Mouse (Mus musculus) 3134 (cell line): ENCODE results near the gene Atp2a3.

Source experiments
- DNase-seq: peaks from one replicate; pipeline ENCODE4 v3.0.0-alpha.2; 2011; ENCODE audit warnings: low spot score; ENCODE audit not compliant: insufficient read length; ENCODE audit errors: extremely low read depth

Atp2a3 gene

DNA sequence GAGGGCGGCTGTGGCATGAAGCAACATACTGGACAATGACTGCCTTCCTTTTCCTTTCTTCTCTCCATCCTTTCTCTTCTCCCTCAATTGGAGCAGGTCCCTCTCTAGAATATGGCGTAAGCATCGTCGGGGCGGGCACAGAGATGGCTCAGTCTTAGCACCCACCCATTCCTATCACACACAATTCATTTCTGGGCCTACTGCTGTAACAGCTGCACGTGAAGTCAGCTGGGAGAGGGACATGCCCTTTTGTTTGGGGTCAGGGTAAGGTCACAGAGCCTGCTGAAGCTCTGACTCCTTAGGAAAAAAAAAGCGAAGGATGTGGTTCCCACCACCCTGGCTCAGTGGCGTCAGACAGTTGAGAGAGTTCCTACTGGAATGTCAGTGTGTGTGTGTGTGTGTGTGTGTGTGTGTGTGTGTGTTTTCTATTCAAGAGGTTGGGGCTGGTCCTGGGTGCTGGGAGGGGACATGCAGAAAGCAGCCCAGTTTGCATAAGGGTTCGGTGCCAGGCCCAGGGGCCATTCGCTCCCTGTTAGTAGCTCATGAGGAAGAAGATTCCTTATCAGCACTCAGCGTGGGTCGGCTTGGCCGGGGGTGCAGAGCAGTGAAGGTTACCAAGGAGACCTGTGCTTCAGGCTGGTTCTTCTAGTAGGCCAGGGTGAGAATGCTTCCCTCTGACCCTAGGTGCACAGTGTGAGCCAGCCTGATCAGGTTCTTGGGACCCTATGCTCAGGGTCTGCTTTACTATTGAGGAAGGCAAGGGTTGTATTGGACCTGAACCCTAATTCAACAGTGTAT, 36.8 kb downstream of the Atp2a3 start:
- DNase-seq = no peak

DNA sequence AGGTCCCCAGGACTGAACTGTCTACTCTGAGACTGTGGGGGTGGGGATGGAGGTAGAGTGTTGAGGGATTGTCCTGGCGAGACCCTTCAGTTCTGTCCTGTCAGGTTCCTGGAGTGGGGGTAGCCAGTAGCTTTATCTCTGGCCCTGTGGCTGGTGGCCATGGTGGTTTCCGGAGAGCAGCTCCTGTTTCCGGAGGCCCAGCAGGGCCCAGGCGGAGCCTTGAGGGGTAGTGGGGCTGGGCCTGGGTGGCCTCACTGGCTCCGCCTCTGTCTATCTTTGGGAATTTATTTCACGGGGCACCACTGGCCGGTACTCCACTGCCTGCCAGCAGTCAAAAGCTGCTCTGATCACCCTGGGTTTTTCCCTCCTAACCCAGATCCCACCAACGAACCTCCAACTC, 37.8 kb downstream of the Atp2a3 start, which contains the start of gene P2rx1:
Gene P2rx1, plus strand, starts transcription at position 333 of the 400 bp plus-strand sequence.
- DNase-seq = no peak

DNA sequence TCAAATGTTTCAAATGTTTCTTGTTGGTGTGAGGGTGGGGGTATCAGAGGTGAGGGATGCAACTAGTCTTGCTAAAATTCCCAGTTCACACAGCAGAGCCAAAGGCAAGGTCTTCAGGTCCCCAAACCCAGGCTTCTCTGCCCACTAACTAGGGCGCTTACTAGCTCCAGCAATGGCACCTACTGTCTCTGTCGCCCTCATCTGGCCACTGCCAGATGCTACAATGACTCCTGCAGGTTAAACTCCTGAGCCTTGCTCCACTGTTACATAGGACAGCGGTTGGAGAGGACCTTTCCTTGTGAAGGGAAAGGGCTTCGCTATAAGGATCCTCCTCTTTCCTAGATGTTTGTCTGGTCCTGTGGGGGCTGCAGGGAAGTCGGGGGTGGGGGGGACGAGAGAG, 40.1 kb downstream of the Atp2a3 start:
- no peak for DNase-seq

DNA sequence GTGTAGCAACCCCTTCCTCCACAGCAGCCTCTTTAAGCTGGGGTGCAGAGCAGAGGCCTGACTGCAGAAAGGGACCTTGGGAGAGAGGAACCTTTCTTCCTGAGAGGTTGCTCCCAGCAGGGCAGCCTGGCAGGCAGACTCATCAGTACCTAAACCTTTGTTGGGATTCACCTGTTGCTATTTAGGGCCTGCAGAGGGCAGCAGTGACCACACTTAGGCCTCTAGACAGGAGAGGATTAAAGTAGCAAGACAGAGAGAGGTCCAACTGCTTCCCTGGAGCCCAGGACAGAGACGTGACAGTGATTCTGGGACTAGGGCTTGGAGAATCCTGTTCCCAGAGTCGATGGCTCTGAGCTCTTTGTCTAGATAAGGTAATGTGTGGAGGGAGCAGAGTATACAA, 45.4 kb downstream of the Atp2a3 start:
- DNase-seq = peak; percentile 41

DNA sequence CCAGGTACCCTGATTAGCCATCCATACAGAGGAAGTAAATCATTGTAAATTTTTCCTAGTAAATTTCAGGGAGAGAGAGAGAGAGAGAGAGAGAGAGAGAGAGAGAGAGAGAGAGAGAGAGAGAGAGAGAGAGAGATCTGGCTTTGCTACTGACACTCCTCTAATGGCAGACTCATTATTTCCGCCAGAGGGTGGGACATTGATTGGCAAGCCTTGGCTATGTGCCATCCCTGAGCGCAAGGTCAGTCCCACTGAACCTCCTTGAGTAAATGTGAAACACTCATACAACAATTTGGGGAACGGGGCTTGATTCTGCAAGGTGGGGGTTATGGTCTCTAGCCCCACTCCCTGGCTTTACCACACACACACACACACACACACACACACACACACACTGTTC, 46.1 kb downstream of the Atp2a3 start:
- DNase-seq = no peak

DNA sequence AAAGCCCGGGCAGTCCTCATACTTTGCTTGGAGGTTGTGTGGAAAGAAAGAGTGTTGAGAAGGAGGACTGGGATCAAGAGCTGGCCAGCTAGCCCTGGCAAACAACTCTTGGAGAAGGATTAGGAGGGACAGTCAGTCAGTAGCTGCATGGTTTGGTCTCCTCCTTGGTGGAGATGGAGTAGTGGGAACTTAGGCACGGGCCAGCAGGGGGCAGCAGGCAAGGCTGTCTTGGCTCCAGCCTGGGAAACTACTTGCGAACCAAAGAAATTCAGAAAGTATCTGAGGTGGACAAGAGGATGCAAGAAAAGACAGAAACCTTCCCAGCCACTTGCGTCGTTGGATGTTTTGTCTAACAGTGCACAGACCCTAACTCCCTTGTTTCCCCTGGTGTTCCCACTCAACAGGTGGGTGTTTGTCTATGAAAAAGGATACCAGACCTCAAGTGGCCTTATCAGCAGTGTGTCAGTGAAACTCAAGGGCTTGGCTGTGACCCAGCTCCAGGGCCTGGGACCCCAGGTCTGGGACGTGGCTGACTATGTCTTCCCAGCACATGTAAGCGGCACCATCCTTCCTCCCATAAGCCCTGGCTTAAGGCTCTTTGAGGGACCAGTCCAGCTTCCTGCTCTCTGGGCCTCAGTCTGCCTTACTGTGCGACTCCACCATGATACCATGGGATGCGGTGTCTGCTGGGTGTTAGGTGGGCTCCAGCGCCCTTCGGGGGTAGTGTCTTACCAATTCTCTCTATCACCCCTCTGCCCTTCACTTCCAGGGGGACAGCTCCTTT, 46.9 kb downstream of the Atp2a3 start:
- DNase-seq = peak; percentile 40

DNA sequence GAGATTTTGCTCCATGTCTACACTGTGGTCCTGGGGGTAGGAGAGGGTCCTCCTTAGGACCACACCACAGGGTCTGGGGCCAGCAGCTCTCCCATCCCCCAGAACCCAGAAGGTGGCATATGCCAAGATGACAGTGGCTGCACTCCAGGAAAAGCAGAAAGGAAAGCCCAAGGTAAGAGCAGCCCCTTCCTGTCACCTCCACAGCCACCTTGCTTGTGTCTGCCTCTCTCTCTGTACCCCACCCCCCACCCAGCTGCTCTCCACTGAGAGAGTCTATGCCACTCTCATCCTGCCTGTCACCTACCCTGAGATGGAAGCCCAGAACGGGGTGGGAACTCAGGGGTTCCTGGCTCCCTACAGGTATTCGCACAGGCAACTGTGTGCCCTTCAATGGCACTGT, 47.9 kb downstream of the Atp2a3 start:
- DNase-seq = no peak

DNA sequence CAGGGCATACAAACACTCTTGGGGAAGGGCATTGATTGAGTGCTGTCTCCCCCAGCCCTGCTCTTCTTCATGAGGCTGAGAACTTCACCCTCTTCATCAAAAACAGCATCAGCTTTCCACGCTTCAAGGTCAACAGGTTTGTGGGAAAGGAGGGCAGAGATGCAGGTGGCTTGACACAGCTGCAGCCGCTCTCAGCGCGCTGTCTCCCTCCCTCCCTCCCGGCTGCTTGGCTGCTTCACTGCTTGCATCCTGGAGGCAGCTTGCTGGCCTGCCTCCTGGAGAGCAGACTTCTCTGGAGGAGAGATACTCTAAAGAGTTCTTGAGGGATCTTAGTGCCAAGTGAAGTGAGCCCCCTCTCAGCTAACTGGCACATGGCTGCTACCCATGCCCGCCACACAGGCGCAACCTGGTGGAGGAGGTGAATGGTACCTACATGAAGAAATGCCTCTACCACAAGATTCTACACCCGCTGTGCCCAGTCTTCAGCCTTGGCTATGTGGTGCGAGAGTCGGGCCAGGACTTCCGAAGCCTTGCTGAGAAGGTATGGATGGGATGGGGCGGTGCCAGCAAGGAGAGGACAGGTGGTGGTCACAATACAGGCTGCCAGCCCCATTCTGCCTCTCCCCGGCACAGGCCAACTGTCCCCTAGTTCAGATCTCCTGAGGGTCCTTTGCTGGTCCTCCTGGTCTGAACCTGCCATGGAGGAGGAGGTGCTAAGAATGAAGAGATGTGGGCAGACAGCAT, 48.7 kb downstream of the Atp2a3 start:
- no peak for DNase-seq

DNA sequence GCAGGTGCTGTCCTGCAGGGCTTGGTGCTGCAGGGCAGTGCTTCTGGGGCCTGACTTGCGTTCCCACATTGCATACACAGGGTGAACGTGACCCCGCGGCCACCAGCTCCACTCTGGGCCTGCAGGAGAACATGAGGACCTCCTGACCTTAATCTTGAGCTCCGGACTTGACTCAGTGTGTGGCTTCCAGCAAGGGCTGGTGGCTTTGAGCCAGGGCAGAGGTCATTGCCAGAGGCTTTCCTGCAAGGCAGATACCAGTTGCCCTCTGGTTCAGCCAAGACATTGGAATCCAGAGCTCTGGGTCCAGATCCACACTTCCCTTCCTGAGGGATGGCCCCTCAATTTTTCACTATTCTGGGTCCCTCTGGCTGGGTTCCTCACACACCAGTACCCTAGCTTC, 53.0 kb downstream of the Atp2a3 start:
- no peak for DNase-seq

DNA sequence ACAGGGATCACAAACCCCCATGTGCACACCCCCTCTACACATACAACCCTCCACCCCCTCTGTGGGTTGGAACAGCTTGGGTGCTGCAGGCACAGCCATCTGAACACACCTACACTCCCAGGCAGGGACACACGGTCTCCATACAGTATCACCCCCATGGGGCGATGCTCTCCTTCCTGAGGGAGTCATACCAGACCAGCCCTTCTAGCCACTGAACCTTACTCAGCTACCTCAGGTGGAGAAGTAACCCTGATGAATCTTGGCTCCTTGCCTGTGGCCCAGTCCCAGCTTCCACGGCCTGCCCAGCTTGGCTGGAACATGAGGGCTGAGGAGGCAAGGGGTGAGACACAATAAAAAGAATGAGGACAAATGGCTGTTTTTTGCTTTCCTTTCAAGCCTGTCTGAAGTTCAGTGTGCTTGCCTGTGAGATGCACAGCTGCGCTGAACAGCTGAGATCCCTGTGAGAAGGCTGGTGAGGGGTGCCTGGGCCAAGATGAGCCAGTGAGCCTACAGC, 53.9 kb downstream of the Atp2a3 start:
- DNase-seq = no peak

DNA sequence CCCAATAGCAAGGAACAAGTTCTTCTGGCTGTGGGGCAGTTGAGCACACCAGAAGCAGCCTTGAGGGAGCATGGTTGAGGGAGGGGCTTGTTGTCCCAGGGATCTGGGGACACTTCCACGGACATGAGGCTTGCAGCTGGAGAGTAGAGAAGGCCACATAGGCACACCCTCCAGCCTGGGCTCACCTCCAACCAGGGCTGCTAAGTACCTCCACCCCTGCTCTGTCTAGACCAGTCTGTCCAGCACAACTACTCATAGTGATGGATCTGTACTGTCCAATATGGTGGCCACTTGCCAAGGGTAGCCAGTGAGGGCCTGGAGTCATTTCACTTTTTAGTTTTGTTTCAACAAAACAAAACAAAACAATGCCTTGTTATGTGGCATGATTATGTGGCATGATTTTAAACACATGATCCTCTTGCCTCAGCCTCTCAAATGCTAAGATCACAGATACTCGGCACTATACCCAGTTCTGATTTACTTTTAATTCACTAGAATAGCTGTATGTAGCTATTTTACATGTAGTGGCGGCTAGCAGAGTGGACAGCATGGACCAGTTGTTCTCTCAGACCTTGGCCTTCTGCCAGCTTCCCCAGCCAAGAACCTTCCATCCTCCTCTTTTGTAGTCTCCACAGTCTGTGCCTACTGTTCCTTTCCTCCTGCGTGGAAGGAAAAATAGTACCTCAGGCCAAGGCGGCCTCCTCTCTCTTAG, 54.6 kb downstream of the Atp2a3 start:
- DNase-seq = no peak

DNA sequence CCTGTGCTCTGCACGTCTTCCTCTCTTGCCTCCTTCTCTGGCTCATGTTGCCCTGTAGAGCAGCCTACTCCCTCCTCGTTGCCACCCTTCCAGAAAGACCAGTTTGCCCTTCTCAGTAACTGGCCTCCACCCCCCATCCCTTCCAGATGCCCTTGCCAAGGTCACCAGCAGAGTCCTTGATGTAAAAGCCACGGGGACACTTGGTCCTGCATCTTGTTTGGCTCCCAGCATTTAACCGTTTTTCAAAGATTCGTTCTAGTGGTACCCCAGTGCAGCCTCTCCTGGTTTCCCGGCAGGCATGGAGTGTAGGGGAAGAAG, 55.1 kb downstream of the Atp2a3 start:
- DNase-seq = no peak

DNA sequence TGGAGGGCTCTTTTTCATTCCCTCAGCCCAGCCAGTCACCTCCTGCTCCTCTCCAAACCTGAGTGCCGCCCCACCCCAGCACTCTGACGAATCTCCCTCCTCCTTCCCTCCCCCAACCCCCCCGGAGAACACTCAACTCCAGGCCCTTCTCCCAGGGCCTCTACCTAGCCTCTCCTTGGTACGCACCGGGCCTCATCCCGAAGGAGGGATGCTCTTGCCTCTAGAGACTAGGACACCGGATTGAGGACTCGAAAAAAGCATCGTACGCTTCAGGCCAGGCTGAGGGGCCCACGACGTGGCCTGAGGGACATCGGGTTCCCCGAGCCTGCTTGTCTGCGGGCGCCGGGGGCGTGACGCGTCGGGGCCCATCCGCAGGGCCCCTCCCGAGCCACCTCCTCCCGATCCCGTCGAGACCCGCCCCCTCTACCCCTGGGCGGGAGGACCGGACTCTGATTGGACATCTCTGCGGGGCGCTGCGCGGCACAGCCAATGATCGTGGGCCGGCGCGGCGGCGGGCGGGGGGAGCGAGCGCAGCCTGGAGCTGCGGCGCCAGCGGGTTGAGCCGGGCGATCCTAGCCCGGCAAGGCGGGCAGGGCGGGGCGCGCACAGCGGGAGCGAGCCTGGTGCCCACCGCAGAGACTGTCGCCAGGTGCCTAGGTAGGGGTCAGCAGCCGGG, 57.6 kb downstream of the Atp2a3 start, which contains the start of gene Camkk1:
Gene Camkk1, plus strand, starts transcription at position 538 of the 676 bp plus-strand sequence.
- peak; percentile 97 for DNase-seq

DNA sequence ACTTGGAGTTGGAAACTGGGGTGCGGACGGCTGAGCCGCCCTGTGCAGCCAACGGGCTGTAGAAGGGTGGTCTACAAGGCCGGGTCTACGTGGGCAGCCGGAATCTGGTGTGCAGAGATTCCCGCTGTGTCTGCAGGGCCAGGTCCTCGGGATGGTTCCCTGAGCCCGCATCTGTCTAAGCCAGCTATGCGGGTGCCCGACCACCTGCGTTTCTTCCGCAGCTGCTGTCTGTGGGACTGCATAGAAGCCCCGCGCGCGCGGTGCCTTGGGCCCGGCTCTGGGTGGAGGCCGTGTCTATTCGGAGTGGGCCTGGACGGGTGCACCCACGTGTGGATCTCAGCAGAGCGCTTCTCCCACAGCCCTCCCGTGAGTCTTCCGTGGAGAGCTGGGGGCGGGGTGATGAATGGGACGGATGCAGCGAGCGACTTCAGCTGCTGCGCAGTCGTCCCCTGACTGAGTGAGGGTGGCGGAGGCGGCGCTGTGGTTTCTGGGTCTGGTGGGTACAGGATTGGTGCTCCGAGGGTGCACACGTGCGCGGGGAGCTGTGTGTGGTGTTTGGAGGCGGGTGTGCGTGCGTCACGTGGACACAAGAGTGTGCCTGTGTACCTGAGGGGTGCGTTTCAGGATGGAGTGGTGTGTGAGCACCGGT, 58.3 kb downstream of the Atp2a3 start:
- DNase-seq = peak; percentile 71

DNA sequence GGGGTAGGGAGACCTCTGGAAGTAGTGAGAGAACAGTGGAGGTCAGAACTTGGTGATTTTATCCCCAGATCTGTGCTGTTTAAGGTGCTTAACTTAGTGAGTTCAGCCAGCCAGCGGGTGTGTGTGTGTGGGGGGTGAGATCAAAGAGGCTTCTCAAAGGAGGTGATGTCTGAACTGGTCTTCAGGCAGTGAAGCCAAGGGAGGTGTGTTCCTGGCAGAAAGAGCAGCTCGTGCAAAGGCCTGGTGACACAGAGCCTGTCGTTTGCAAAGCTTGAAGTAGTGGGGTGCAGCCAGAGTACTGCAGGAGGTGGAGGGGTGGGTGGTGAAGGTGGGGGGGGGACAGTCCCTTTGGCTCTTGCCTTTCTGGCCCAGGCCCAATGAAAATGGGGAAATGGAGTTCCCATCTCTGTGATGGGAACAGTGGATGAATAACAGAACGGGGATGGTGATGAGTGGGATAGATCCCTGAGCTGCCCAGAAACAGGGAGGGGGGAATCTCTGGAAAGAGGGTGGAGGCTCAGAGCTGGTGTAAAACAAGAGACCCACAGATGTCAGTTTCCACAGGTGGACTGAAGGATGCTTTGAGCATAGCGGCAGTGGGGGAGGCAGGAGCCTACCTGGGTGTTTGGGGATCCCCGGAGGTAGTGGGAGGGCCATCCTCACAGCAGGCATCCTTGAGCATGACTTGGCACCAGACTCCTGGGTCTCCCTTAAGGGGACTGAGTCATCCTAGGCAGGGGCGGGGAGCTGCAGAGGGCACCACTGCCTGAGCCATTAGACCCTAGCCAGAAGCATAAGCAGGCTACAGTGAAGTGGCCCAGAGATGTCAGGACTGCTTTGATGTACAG, 60.2 kb downstream of the Atp2a3 start:
- DNase-seq = peak; percentile 50

DNA sequence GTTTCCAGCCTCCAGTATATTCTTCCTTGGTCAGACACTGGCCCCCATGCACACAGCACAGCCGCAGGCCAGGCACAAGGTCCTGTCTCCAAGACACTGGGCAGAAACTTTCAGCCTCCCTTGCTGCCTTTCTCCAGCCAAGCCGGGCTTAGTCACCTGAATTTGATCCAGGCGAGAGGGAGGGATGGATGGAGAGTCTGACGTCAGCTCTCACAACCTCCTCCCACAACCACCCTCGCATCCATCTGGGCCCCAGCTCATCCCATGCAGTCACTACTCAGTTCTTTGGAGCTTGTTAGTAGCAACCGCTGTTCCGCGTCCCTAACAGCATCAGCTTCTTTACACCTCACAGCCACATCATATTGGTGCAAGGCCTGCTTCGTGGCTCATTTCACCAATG, 62.1 kb downstream of the Atp2a3 start:
- DNase-seq = peak; percentile 78

DNA sequence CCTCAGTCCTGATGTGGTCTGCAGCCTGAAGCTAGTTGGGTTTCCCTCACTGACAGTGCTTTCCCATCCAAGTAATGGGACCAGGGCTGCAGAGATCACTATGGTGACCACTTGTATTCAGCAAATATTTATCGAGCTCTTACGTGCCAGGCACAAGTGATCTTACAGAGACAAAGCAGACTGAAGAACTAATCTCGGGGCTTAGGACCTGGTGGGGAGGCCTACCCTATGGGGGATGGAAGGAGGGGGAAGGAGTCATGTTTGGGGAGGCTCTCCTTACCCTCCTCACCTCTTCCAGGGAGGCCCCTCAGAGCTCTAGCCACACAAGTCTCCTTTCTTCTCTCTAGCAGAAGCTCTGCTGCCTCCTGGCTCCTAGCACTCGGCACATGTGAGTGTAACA, 62.9 kb downstream of the Atp2a3 start:
- no peak for DNase-seq

DNA sequence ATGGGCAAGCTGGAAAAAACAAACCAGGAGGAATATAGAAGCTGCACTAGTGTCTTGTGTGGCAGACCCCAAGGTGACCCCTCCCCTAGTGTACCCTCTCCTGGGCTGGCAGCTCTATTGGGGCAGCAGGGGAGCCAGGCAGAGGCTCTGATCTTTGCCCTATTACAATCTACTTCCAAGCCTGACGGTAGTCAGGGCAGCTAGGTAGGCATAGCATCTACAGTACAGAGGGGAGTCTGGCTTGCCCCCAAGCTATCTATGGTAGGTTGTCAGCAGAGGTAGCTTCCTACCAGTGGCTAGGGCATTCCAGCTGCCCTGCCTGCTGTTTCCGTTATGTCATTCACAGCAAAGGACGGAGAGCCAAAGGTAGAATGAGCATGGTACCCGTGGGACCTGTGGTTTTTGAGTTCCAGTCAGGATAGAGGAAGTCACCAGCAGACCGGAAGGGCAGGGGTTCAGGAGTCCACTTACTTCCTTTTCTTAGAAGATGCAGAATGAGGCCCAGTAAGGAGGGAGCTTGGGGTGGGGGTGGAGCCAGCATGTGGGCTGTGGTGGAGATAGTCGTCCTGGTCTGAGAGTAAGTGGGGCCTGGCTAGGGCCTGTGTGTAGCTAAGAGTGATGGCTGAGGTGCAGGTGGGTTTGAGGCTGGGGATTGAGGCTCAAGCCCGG, 63.4 kb downstream of the Atp2a3 start:
- DNase-seq = peak; percentile 32
